7 mouse cellular contexts compared by ENCODE assay signal in genomic region chr12:69890476-69890875, GRCm38 (mm10). TPM values are rescaled to one million over a fixed set of nuclear protein-coding genes. Genes with fewer than 3 reads are reported as not detected.
A peak's percentile ranks its signal among the peaks of the same experiment; 100 is the strongest.
DNase-seq lines count a peak whose midpoint lies in the region; ATAC-seq and TF ChIP-seq lines count a peak whose summit lies in the region.

No protein-coding gene starts in this region.

- no peak for ATAC-seq in forebrain, embryonic 13.5 days
- ATAC-seq in liver, postnatal 0 days, result no peak
- no peak for ATAC-seq in stomach, embryonic 16.5 days (ENCODE audit: insufficient read depth, low FRiP score)

- H3K4me1 ChIP-seq in forebrain, embryonic 13.5 days, result peaks cover 31% of the 10 kb centered on the region
- H3K4me1 ChIP-seq in liver, postnatal 0 days (ENCODE audit: insufficient read depth), result peaks cover 36% of the 10 kb centered on the region
- peaks cover 26% of the 10 kb centered on the region for H3K4me1 ChIP-seq in stomach, embryonic 16.5 days (ENCODE audit: control insufficient read depth, insufficient read depth, low read length)

- no peaks in the 10 kb centered on the region for H3K9me3 ChIP-seq in forebrain, embryonic 13.5 days (replicated peaks)
- H3K9me3 ChIP-seq in liver, postnatal 0 days (ENCODE audit: low read length), result no peaks in the 10 kb centered on the region
- H3K9me3 ChIP-seq in stomach, embryonic 16.5 days (replicated peaks; ENCODE audit: control insufficient read depth, low read length), result no peaks in the 10 kb centered on the region

- TF ChIP-seq CTCF in liver, postnatal 0 days (IDR thresholded peaks at IDR 0.05; ENCODE audit: low read depth), result no peak

- TF ChIP-seq EP300 in liver, postnatal 0 days (IDR thresholded peaks at IDR 0.05; ENCODE audit: low read depth), result no peak

- H3K9ac ChIP-seq in forebrain, embryonic 13.5 days, result peak overlapping the region; percentile 96; the same call in 1 of the 2 replicates
- H3K9ac ChIP-seq in liver, postnatal 0 days (replicated peaks), result peak overlapping the region; percentile 95
- peak overlapping the region; percentile 53 for H3K9ac ChIP-seq in stomach, embryonic 16.5 days (ENCODE audit: low read length)

- no peak overlapping the region for H3K4me3 ChIP-seq in forebrain, embryonic 13.5 days
- H3K4me3 ChIP-seq in liver, postnatal 0 days (ENCODE audit: low read depth, low read length), result peak overlapping the region; percentile 82
- H3K4me3 ChIP-seq in stomach, embryonic 16.5 days (replicated peaks; ENCODE audit: low read length), result peak overlapping the region; percentile 94

- peaks cover 5% of the 10 kb centered on the region; the same call in 1 of the 2 replicates for H3K36me3 ChIP-seq in forebrain, embryonic 13.5 days (ENCODE audit: poor library complexity, severe bottlenecking)
- peaks cover 5% of the 10 kb centered on the region; the same call in 1 of the 2 replicates for H3K36me3 ChIP-seq in liver, postnatal 0 days (replicated peaks; ENCODE audit: insufficient read depth, low read length)
- H3K36me3 ChIP-seq in stomach, embryonic 16.5 days (ENCODE audit: control insufficient read depth, insufficient read depth, low read length), result no peaks in the 10 kb centered on the region

- H3K27ac ChIP-seq in forebrain, embryonic 13.5 days, result no peak overlapping the region
- H3K27ac ChIP-seq in liver, postnatal 0 days (ENCODE audit: low read depth), result no peak overlapping the region
- H3K27ac ChIP-seq in stomach, embryonic 16.5 days (ENCODE audit: low read length), result peak overlapping the region; percentile 39

- H3K4me2 ChIP-seq in forebrain, embryonic 13.5 days, result peak overlapping the region; percentile 65
- peak overlapping the region; percentile 91 for H3K4me2 ChIP-seq in liver, postnatal 0 days (ENCODE audit: low read depth, low read length)
- peak overlapping the region; percentile 82 for H3K4me2 ChIP-seq in stomach, embryonic 16.5 days (ENCODE audit: low read depth, low read length)

- H3K27me3 ChIP-seq in forebrain, embryonic 13.5 days, result no peaks in the 10 kb centered on the region
- H3K27me3 ChIP-seq in liver, postnatal 0 days (ENCODE audit: insufficient read depth, low read length), result no peaks in the 10 kb centered on the region
- H3K27me3 ChIP-seq in stomach, embryonic 16.5 days (ENCODE audit: control insufficient read depth, insufficient read depth, low read length), result no peaks in the 10 kb centered on the region

- peak; percentile 45 for DNase-seq in thymus, postnatal 14 days
- no peak for DNase-seq in thymus, adult 18-20 months
- peak; percentile 40 for DNase-seq in liver, postnatal 0 days
- DNase-seq in right cerebral cortex, postnatal 36 days (ENCODE audit: low spot score in 2 of 2), result no peak
- DNase-seq in adipocyte (ENCODE audit: low spot score), result no peak

- 29% methylated on average over 5 of the region's 5 CpGs for WGBS in forebrain, embryonic 13.5 days
- 13% methylated on average over 5 of the region's 5 CpGs for WGBS in liver, postnatal 0 days (ENCODE audit: insufficient replicate concordance)
- 11% methylated on average over 5 of the region's 5 CpGs for WGBS in stomach, embryonic 16.5 days

RNA-seq across cellular contexts. Expression of gene Atl1, which starts 1.9 kb away (rescaled TPM):
- 80.6 and 83.8 TPM in 2 replicates for polyA plus RNA-seq in forebrain, embryonic 13.5 days (2015; fragmentation: Nextera tagmentation; extraction: Ambion mirVana)
- polyA plus RNA-seq in liver, postnatal 0 days (2015; fragmentation: Nextera tagmentation; extraction: Ambion mirVana), result 1.0 and 1.1 TPM in 2 replicates
- polyA plus RNA-seq in stomach, embryonic 16.5 days (2015; fragmentation: Nextera tagmentation; extraction: Ambion mirVana), result 4.5 and 7.2 TPM in 2 replicates

RNA-seq across cellular contexts. Expression of gene Map4k5, which starts 2.5 kb away (rescaled TPM):
- polyA plus RNA-seq in forebrain, embryonic 13.5 days (2015; fragmentation: Nextera tagmentation; extraction: Ambion mirVana), result 24.2 and 24.4 TPM in 2 replicates
- polyA plus RNA-seq in liver, postnatal 0 days (2015; fragmentation: Nextera tagmentation; extraction: Ambion mirVana), result 11.7 and 11.8 TPM in 2 replicates
- 19.1 and 24.3 TPM in 2 replicates for polyA plus RNA-seq in stomach, embryonic 16.5 days (2015; fragmentation: Nextera tagmentation; extraction: Ambion mirVana)

Comparison
In these comparisons a context has a peak if more than half of its experiments do, and no peak if none do; other contexts are left out.
1. DNase-seq: peak in thymus, postnatal 14 days (single experiment) and liver, postnatal 0 days (single experiment); none in thymus, adult 18-20 months (0 of 2), right cerebral cortex, postnatal 36 days (0 of 2) and adipocyte (single experiment).
2. Peak in every context shown above with its lines, with median percentiles within 50 percentile points of each other: H3K4me2 ChIP-seq and H3K9ac ChIP-seq.